Mouse (Mus musculus): Measurements from ENCODE around the gene Anpep. TPM values are rescaled to one million over a fixed set of nuclear protein-coding genes. Genes with fewer than 3 reads are reported as not detected.
A peak's percentile ranks its signal among the peaks of the same experiment; 100 is the strongest.

Gene Anpep
- polyA plus RNA-seq, 1 experiment = 7,549 TPM

DNA sequence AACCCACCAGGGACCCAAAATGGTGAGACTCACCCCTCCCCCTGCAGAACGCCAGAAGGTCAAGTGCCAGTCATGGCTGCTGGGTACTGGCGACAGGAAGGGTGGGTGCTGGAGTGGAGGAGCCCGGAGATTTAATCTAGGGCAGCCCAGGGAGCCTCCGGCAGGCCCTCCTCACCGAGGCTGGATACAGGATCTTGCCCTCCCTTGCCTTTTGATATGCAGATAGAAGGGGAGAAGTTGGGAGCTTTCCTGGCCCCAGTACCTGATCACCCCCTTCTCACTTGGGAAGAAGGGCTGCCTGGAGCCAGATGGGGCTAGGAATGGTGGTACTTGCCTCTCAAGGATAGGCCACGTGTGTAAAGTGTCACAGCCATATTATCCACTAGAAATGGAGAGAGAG lies 42.5 kb downstream of the Anpep start:
- H3K27ac ChIP-seq (ENCODE audit: insufficient read depth, low read depth, low read length) = no peak overlapping the region
- WGBS = 65% methylated on average over 6 of the region's 6 CpGs
- H3K4me1 ChIP-seq (ENCODE audit: control insufficient read depth, insufficient read depth, insufficient read length, low read length) = no peaks in the 10 kb centered on the region; the same call in 1 of the 2 replicates

DNA sequence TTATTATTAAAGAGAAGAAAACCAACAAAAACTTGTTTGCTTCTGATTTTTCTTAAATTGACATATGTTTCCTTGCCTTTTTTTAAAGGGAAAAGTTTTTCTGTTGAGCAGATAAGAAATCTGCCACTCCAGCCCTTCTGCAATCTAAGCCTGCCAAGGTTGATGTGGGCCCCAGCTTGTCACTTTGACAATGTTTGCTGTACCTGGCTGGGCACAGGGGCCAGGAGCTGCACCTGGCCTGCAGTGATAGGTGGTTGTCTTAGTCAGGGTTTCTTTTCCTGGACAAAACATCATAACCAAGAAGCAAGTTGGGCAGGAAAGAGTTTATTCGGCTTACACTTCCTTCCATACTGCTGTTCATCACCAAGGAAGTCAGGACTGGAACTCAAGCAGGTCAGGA lies 47.5 kb downstream of the Anpep start:
- Histone ChIP-seq H3K27ac (ENCODE audit: insufficient read depth, low read depth, low read length) (no peak overlapping the region), H3K27me3 (ENCODE audit: control insufficient read depth, insufficient read depth, low read length) (no peaks in the 10 kb centered on the region; the same call in 1 of the 2 replicates), H3K4me1 (ENCODE audit: control insufficient read depth, insufficient read depth, insufficient read length, low read length) (peaks cover 6% of the 10 kb centered on the region), H3K36me3 (ENCODE audit: control insufficient read depth, insufficient read depth, low read length) (no peaks in the 10 kb centered on the region), H3K4me3 (ENCODE audit: low read depth, low read length) (no peak overlapping the region)
- WGBS = 18% methylated on average over 1 of the region's 1 CpGs
- TF ChIP-seq POLR2A (IDR thresholded peaks at IDR 0.05; ENCODE audit: low read depth, low read length) (no peak), CTCF (IDR thresholded peaks at IDR 0.05; ENCODE audit: extremely low read depth, insufficient read length, insufficient replicate concordance, low read depth, low read length) (no peak)

More for the DNA sequence above, 42.5 kb downstream of the Anpep start:
- Histone ChIP-seq H3K27me3 (ENCODE audit: control insufficient read depth, insufficient read depth, low read length) (no peaks in the 10 kb centered on the region), H3K36me3 (ENCODE audit: control insufficient read depth, insufficient read depth, low read length) (peaks cover 21% of the 10 kb centered on the region), H3K4me3 (ENCODE audit: low read depth, low read length) (no peak overlapping the region)
- no peak for TF ChIP-seq CTCF (IDR thresholded peaks at IDR 0.05; ENCODE audit: extremely low read depth, insufficient read length, insufficient replicate concordance, low read depth, low read length)
- no peak for TF ChIP-seq POLR2A (IDR thresholded peaks at IDR 0.05; ENCODE audit: low read depth, low read length)

DNA sequence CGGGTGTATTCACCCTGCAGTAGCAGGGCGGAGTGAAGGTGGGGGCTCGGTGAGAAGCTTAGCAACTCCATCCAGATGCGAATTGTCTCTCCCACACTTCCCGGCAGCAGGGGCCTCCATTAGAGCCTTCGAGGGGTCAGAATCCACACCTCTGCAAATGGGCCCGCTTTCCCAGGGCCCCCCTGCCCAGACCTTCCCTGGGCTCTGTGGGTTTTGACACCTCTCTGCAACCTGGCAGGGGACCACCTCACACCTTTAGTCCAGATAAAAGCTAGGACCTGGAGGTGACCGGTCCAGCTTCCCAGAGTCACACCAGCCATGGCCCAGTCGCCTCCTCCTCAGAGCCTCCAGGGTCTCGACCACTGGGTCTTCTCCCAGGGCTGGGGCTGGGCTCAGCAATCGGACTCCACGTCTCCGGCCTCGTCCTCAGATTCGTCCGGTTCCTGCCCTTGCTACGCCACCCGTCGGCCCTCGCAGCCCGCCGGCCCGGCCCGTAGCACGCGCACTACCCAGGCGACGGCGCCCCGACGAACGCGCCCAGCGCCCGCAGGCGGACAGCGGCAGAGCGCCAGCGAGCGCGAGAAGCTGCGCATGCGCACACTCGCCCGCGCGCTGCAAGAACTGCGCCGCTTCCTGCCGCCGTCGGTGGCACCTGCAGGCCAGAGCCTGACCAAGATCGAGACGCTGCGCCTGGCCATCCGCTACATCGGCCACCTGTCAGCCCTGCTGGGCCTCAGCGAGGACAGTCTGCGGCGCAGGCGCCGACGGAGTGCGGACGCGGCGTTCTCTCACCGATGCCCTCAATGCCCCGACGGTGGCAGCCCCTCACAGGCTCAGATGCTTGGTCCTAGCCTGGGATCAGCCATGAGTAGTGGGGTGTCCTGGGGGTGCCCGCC lies 50.0 kb downstream of the Anpep start, which contains the start of gene Mesp2:
Mesp2 (plus strand) TSS at position 117 of the 896 bp plus-strand sequence.
- no peaks in the 10 kb centered on the region for H3K36me3 ChIP-seq (ENCODE audit: control insufficient read depth, insufficient read depth, low read length)
- no peak within 1 kb of the TSS for H3K27ac ChIP-seq (ENCODE audit: insufficient read depth, low read depth, low read length)
- H3K27me3 ChIP-seq (ENCODE audit: control insufficient read depth, insufficient read depth, low read length) = no peaks in the 10 kb centered on the region; the same call in 1 of the 2 replicates
- peak within 1 kb of the TSS; percentile 47 for H3K4me3 ChIP-seq (ENCODE audit: low read depth, low read length)
- peaks cover 6% of the 10 kb centered on the region for H3K4me1 ChIP-seq (ENCODE audit: control insufficient read depth, insufficient read depth, insufficient read length, low read length)
- TF ChIP-seq CTCF (IDR thresholded peaks at IDR 0.05; ENCODE audit: extremely low read depth, insufficient read length, insufficient replicate concordance, low read depth, low read length) (no peak), POLR2A (IDR thresholded peaks at IDR 0.05; ENCODE audit: low read depth, low read length) (no peak)
- WGBS = 20% methylated on average over 71 of the region's 71 CpGs

DNA sequence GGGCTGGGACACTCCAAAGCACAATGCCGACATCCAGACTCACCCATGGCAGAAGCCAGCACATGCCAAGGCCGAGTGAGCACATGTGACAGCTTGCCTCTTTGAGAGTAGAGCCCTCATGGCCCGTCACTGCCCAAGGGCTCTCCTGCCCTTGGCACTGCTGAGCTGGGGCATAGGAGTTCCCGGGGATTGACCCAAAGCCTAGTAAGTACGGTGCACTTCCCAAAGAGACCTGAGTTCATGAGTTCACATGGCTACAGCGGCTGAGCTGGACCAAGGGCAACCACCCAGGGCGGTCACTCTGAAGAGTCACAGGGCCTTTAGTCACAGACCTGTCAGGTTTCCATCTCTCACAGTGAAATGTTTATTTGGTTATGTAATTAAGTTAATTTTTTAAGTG lies 52.3 kb downstream of the Anpep start:
- no peaks in the 10 kb centered on the region for H3K36me3 ChIP-seq (ENCODE audit: control insufficient read depth, insufficient read depth, low read length)
- 91% methylated on average over 7 of the region's 7 CpGs for WGBS
- no peak overlapping the region for H3K27ac ChIP-seq (ENCODE audit: insufficient read depth, low read depth, low read length)
- H3K27me3 ChIP-seq (ENCODE audit: control insufficient read depth, insufficient read depth, low read length) = no peaks in the 10 kb centered on the region; the same call in 1 of the 2 replicates
- peaks cover 6% of the 10 kb centered on the region for H3K4me1 ChIP-seq (ENCODE audit: control insufficient read depth, insufficient read depth, insufficient read length, low read length)
- H3K4me3 ChIP-seq (ENCODE audit: low read depth, low read length) = no peak overlapping the region
- TF ChIP-seq POLR2A (IDR thresholded peaks at IDR 0.05; ENCODE audit: low read depth, low read length) = no peak
- TF ChIP-seq CTCF (IDR thresholded peaks at IDR 0.05; ENCODE audit: extremely low read depth, insufficient read length, insufficient replicate concordance, low read depth, low read length) = no peak

- no peak overlapping the region for H3K4me3 ChIP-seq (ENCODE audit: low read depth, low read length)
- 26% methylated on average over 2 of the region's 2 CpGs for WGBS
- TF ChIP-seq POLR2A (IDR thresholded peaks at IDR 0.05; ENCODE audit: low read depth, low read length) (no peak), CTCF (IDR thresholded peaks at IDR 0.05; ENCODE audit: extremely low read depth, insufficient read length, insufficient replicate concordance, low read depth, low read length) (no peak)
Observed at GRCm38 (mm10) chr7:79803887-79804286, 57.0 kb downstream of the Anpep start.

DNA sequence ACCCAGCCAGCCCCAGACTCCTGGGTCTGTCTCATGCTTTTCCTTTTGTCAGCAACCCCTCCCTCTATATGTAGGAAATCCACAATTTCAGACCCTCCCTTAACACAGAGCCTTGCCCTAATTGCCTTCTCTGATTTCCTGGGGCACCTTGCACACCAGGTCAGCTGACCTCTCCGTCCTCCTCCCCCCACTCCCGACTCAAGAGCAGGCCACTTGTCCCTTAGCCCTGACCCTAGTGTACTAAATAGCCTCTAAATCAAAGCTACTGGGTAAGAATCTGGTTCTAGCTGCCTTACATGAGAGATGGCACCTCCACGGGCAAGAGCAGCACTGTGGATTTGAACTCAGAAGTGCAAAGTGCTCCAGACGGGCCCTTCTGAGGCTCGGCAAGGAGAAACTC lies 58.8 kb downstream of the Anpep start:
- 79% methylated on average over 5 of the region's 5 CpGs for WGBS
- Histone ChIP-seq H3K4me3 (ENCODE audit: low read depth, low read length) (no peak overlapping the region), H3K36me3 (ENCODE audit: control insufficient read depth, insufficient read depth, low read length) (no peaks in the 10 kb centered on the region), H3K27me3 (ENCODE audit: control insufficient read depth, insufficient read depth, low read length) (no peaks in the 10 kb centered on the region), H3K4me1 (ENCODE audit: control insufficient read depth, insufficient read depth, insufficient read length, low read length) (no peaks in the 10 kb centered on the region; the same call in 1 of the 2 replicates), H3K27ac (ENCODE audit: insufficient read depth, low read depth, low read length) (no peak overlapping the region)
- TF ChIP-seq POLR2A (IDR thresholded peaks at IDR 0.05; ENCODE audit: low read depth, low read length) = no peak
- no peak for TF ChIP-seq CTCF (IDR thresholded peaks at IDR 0.05; ENCODE audit: extremely low read depth, insufficient read length, insufficient replicate concordance, low read depth, low read length)

More at GRCm38 (mm10) chr7:79803887-79804286, 57.0 kb downstream of the Anpep start:
- H3K27ac ChIP-seq (ENCODE audit: insufficient read depth, low read depth, low read length) = no peak overlapping the region
- H3K4me1 ChIP-seq (ENCODE audit: control insufficient read depth, insufficient read depth, insufficient read length, low read length) = no peaks in the 10 kb centered on the region; the same call in 1 of the 2 replicates
- no peaks in the 10 kb centered on the region for H3K36me3 ChIP-seq (ENCODE audit: control insufficient read depth, insufficient read depth, low read length)
- no peaks in the 10 kb centered on the region for H3K27me3 ChIP-seq (ENCODE audit: control insufficient read depth, insufficient read depth, low read length)

- WGBS = 84% methylated on average over 11 of the region's 11 CpGs
- Histone ChIP-seq H3K4me1 (ENCODE audit: control insufficient read depth, insufficient read depth, insufficient read length, low read length) (no peaks in the 10 kb centered on the region; the same call in 1 of the 2 replicates), H3K27ac (ENCODE audit: insufficient read depth, low read depth, low read length) (no peak overlapping the region), H3K4me3 (ENCODE audit: low read depth, low read length) (no peak overlapping the region), H3K27me3 (ENCODE audit: control insufficient read depth, insufficient read depth, low read length) (no peaks in the 10 kb centered on the region), H3K36me3 (ENCODE audit: control insufficient read depth, insufficient read depth, low read length) (no peaks in the 10 kb centered on the region)
- TF ChIP-seq POLR2A (IDR thresholded peaks at IDR 0.05; ENCODE audit: low read depth, low read length) (no peak), CTCF (IDR thresholded peaks at IDR 0.05; ENCODE audit: extremely low read depth, insufficient read length, insufficient replicate concordance, low read depth, low read length) (no peak)
Observed at GRCm38 (mm10) chr7:79801391-79801790, 59.5 kb downstream of the Anpep start.
